Mouse (Mus musculus): ENCODE measurements around the gene Txndc16. TPM values are rescaled to one million over a fixed set of nuclear protein-coding genes. Genes with fewer than 3 reads are reported as not detected.

Gene Txndc16
- total RNA-seq (2021): 10 to 100 TPM in 1 of 2 experiments, 1 to 10 TPM in 1; 9.7 to 12.1 TPM
- long read RNA-seq, experiment 1, full-length matches to known transcripts: 5 of 6 reads
- long read RNA-seq, experiment 1, partial matches to known transcripts: 0 of 6 reads
- long read RNA-seq, experiment 1, other reads (novel, unspliced or antisense): 1 of 6 reads
- long read RNA-seq, experiment 2, full-length matches to known transcripts: 3 of 7 reads
- long read RNA-seq, experiment 2, partial matches to known transcripts: 1 of 7 reads
- long read RNA-seq, experiment 2, other reads (novel, unspliced or antisense): 3 of 7 reads

DNA sequence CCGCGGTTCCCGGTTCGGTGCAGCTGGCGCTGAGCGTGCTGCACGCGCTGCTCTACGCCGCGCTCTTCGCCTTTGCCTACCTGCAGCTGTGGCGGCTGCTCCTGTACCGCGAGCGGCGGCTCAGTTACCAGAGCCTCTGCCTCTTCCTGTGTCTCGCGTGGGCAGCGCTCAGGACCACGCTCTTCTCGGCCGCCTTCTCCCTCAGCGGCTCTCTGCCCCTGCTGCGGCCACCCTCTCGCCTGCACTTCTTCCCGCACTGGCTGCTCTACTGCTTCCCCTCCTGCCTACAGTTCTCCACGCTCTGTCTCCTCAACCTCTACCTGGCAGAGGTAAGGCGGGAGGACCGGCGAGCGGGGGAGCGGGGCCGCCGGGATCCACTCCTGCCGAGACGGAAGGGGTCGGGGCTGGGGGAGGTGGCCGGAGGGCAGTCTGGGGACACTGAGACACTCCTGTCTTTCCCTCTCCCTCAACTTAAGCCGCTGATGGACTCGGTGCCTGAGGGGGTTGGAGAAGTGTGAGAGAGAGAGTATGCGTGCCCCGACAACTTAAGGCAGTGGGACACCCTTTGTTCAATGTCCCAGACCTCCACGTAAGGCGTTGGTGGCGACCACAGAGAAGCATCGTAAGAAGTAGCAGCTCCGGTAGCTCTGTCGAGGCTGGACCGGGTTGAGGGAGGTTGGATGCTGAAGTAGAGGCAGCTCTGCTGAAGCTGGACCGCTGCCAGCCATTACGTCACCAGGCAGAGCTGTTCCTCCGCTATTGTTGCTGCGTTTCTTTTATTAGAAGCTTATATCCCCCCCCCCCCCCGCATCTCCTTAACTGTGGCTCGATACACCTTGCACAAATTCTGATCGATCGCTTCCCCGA lies at the start of gene Txndc16:
Gene Txndc16 (minus strand): TSS at position 239 of the 867 bp plus-strand sequence.
- peak; percentile 84 to 87 for DNase-seq

DNA sequence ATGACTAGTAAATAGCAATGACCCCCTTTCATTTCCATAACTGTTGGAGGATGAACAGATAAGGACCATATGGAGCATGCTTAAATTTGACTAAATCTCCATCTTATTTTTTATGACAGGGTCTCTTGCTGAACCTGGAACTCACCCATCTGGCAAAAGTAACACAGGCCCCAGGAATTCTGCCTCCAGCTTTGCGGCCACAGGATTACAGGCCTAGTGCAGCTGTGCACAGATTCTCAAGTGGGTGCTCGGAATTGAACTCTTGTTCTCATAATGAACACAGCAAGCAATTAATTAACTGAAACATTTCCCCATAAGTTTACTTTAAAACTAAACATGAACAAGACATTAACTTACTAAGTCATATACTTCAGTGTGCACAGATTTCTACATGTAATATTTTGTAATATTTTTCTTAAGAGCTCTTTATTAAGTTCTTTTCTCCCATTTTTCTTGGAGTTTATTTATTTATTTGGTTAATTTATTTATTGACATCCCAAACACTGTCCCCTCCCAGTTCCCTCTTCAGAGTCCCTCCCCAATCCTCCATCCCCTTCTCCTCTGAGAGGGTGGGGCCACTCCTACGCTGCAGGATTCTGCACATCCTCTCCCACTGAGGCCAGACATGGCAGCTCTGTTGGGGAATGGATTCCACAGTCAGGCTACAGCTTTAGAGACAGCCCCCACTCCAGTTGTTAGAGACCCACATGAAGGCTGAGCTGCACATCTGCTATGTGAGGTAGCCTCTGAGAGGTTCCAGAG lies 43.9 kb upstream of the Txndc16 start:
- DNase-seq: no peak

DNA sequence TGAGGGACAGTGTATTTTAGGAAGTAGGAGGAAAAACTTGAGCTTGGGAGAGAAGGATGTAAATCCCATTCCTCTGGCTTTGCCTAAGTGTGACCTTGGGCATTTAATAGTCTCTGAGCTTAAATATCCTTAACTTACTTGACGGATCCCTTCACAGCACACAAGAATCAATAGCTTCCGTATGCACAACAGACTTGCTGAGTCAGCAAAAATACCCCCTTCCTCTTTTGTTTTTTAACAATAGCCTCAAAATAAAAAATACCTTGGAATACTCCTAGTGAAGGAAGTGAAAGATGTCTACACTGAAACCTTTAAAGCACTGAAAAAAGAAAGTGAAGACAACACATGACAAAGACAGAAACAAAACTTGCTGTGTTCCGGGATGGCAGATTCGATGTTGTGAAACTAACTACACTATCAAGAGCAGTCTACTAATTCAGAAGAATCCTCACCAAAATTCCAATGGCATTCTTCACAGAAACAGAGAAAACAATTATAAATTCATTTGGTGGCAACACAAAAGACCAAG lies 31.5 kb upstream of the Txndc16 start:
- DNase-seq: no peak

DNA sequence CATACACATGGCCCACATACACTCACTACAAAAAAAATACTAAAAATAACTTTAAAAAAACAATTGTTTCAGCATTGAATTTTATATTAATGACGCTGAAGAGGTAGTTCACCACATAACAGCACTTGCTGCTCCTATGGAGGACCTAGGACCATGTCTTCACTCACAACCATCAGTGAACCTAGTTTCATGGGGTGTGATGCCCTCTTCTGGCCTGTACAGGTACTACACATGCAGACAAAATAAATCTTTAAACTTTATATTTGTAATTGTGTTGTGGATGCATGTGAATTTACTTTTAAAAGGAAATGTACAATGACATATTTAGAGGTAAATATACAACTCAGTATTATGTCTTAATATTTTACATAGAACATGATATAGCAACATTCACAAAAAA lies 21.5 kb upstream of the Txndc16 start:
- DNase-seq: no peak

DNA sequence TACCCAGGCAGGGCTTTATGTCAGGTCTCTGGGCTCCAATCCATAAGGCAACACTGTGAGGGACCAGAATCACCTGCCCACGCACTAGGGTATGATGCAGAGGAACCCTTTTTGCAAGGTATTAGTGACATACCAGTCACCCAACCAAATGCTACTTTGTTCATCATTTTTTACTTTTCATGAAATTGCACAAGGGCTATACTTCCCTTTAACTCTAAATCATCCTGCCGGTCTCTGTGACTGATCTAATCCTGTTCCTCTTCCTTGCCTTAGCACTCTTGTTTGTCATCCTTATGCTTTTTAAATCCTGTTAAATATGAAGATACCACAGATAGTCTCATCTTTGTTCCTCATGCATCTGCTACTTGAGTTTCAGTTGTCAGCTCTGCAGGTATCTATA lies 18.9 kb upstream of the Txndc16 start:
- no peak for DNase-seq

DNA sequence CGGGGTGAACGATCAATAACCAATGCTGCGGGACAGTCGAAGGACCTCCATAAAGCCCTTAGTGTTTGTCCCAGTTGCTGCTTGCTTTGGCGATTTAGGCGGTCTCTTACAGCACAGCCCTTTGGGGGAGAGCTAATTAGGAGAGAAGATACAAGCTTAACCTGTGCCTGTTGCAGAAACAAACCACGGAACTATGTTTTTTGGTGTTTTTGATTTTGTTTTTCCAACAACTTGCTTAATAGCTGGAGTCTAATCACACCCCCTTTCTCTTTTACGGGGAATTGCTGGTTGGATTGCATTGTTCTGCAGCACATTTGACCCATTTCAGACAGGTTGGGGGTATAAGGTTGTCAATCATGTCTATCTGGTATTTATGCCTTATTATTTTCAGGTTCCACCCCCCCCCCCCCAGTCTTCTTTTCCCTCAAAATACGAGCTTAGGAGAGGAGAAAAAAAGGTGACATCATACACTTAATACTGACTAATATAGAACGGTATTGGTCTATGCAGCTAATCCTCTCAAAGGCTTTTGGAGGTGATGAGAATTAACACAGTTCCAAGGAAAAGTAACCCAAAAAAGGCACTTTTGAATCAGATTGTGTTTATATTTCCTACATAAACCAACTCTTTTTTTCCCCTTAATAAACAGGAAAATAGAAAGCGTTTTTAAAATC lies 966 bp upstream of the Txndc16 start:
- DNase-seq: no peak

DNA sequence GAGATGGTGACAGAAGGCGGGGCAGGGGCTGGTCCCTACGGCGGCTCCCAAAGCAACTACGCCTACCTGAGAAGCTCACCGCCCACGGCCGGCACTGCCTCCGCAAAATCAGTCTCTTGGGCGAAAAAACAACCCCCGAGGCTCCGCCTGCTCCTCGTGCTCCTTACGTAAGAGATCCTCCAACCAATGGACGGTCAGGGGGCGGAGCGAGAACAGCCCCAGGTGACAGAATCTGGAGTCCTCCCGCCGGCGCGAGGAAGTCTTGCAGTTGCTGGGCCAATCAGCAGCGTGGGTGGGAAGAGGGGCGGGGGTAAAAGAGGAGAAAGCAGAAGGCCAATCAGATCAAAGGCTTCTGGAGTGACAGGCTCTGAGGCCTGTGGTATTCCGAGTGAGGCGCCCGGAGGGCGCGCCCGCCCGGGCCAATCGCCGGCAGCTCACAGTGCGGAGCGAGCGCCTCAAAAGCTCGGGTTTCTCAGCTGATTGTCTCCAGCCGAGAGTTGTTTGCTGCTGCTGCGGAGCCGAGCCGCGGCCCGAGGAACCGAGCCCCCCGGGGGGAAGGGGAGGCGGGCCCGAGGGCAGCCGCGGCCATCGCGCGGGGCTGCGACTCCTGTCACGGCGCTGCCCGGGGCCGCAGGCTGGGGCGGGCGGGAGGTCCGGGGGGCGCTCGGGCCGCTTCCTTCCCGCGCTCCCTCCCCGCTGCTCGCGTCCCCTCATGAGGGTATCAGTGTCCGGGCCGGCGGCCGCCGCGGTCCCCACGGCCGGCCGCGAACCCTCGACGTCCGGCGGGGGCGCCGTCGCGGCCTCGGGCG lies 643 bp downstream of the Txndc16 start, which contains the start of gene Gpr137c:
Gene Gpr137c (plus strand): TSS at position 437 of the 809 bp plus-strand sequence.
- DNase-seq: peak; percentile 99 to 100

DNA sequence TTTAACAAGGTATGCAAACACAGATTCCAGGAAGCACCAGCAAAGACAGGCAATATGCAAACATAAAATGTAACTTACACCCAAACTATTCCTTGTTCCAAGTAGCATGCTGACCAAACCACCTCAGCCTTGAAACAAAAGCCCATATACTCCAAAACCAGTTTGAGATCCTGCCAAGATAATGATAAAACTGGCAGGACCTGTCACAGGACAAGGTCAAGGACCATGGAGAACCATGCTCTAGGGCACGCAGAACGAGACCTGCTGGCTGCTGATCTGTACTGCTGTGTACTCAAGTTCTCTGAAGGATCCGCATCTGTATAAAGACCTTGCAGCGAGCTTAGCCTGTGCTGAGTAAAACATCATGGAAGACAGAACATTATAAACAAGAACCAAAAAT lies 2.4 kb downstream of the Txndc16 start:
- no peak for DNase-seq

DNA sequence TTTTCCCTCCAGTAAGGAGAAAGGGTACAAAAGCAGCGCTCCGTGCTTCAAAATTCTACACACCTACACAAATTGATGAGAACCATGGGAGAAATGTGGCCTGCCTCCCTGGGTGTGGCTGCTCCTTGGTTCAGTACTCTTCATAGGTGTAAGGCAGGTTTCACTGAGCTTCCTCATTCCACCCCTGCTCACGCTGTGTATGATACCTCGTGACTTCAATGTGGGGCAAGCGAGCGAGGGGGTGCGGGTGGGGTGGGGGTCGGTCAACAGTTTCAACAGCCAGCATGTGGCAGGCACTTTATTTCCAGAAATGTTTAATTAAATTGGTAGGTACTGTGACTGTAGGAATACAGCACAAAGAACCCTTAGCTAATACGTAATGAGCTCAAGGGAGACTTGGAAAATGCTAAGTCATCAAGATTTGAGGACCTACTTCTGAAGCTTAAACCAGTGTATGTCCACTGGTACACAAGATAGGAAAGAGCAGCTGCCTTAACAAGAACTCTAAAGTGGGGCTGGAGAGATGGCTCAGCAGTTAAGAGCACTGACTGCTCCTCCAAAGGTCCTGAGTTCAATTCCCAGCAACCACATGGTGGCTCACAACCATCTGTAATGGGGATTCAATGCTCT lies 3.3 kb downstream of the Txndc16 start:
- no peak for DNase-seq

DNA sequence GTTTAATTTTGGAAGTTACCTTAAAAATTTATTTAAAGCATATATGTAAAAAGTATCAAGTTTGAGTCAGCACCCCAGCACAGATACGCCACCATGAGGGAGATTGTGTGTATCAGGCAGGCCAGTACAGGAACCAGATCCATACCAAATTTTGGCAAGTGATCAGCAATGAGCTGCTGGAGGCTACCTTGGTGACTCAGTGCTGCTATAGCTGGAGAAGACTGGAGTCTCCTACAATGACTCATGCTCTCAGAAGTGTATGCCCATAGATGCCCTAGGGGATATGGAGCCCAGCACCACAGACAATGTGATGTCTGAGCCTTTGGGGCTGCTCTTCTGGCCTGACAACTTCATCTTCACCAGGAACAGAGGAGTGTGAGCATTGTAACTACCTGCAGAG lies 8.7 kb downstream of the Txndc16 start:
- no peak for DNase-seq

DNA sequence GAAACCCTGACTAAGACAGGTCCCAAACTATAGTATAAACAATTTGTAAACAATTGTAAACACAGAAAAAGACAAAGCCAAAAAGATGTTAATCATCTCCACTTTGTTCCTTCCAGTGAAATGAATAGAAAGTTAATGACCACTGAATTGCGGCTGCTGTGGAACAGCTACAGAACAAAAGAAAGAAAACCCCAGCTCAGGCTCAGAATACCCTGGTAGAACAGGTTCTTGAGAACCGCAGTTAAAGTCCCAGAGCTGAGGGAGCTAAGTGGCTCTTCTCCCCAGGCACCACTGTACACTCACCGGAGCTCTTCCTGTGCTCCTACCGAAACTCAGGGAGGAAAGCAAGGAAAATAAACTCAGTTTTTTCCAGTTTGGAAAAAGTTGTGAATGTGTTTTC lies 9.4 kb downstream of the Txndc16 start:
- DNase-seq: no peak

DNA sequence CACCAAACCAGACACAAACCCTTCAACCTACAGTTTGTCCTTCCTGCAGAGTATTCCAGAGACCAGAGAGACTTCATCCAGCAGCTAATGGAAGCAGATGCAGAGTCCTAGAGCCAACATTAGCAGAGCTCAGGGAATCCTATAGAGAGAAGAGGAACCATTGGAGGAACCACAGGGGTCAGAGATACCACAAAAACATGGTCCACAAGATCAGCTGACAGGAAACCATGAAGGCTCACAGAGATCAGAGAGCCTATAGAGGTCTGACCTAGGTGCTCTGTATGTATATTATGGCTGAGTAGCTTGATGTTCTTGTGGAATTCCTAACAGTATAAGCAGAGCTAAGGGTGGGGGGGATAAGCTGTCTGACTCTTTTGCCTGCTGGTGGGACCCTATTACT lies 19.5 kb downstream of the Txndc16 start:
- no peak for DNase-seq

DNA sequence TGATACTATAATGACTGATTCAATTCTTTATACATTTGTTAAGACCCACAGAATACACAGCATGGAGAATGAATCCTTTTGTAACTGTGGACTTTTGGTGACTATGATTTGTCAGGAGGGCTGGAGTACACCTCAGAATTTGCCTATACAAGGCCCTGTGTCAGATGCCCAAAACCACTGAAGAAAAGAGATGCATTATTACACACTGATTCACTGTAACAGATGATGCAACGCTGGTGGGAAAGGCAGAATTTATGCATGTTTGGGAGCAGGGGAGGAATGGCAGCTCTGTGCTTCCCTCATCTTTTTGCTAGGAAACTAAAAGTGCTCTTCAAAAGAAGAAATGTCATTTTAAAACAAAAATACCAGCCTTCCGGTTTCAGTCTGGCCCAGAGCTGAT lies 29.1 kb downstream of the Txndc16 start:
- no peak for DNase-seq

DNA sequence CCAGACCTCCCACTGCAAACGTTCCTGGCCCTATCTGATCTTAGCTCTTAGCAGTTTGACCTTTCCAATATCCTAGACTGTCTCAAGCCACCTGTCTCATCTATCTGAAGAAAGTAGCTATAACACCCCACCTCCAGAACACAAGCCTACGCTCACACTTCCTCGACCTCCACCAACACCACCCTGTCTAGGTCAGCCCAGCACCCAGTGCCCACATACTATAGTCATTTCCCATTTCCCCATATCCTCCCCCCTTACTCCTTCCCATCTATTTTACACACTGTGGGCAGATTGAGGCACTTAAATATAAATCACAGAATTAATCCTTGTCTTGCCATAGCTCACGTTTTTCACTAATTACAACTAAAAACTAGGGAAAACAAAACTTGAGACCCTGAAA lies 38.5 kb downstream of the Txndc16 start:
- no peak for DNase-seq

DNA sequence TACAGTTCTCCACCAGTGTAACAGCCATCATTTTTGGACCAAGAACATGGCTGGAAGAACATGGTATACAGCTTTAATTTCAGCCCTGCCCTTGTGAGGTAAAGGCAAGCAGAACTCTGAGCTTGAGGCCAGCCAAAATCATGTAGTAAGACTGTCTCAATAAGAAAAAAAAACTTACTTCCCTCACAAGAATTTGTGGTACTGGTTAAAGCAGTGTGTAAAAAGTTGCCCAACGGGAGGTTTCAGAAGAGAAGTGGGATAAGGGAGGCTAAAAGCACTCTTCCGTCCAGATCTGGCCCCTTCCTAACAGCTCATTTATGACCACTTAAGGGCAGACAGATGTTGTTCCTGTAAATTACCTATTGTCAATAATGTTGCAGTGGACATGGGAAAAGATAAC lies 40.5 kb downstream of the Txndc16 start:
- no peak for DNase-seq

DNA sequence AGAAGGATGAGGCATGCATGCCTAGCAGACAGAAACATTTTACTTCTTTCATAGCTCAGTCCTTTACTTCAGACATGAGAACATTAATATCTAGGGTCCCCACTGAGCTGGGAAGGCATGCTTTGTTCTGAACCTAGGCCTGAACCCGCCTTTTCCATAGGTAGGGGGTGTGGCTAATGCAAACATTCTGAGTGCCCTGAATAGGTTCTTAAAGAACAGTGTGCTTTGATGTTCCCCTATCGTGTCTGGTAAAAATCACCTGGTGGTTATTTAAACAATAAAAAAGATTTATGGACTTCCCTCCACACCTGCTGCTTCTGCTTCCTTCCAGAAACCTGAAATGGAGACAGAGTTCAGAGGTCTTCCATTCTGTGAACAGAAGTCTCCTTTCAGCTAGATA lies 40.9 kb downstream of the Txndc16 start:
- DNase-seq: no peak

DNA sequence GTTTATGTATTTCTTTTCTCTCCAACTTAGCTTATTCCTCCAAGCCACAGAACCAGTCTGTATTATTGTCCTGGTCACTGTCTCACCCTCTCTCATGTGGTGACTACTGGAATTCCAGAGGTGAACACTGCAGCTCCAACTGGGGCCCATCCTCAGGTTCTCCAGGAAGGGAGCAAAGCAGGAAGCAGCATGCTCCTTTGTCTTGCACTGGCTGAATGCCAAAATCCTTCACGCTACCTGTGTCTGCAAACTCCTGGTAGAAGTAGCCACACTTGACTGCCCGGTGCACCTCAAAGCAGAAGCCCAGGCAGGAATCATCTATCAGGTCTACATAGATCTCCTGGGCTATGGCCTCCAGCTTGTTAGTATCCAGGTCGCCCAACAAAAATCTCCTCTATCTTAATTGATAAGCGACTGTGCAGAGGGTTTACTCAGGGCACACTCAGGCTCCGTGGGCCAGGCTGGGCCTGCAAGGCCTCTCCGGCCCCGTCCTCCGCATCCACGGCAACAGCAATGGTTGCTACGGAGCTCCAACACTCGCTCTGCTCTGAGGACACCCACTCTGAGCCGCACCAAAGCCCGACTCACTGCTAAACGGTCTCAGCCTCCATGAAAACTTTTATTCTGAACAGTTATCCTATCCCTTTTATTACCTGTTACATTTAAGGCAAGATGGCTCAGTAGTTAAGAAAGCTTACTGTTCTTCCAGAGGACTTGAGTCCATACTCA lies 45.0 kb downstream of the Txndc16 start:
- no peak for DNase-seq

DNA sequence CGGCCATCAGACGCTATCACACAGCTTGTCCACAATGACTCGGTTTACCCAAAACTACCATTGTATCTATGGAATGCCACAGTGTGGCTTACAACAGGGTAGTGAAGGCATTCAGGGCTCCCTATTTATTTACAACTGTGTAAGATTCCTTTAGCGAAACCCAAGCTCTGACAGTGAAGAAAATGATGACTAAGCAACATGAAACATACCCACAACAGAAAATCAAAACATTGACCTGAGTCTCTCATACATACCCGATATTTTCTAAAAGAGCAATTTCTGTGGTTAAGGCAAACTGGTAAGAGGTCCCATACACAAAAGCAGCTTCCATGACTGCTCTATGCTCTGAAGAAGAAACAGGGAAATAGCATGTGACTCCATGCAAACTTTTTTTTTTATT lies 47.9 kb downstream of the Txndc16 start:
- no peak for DNase-seq

DNA sequence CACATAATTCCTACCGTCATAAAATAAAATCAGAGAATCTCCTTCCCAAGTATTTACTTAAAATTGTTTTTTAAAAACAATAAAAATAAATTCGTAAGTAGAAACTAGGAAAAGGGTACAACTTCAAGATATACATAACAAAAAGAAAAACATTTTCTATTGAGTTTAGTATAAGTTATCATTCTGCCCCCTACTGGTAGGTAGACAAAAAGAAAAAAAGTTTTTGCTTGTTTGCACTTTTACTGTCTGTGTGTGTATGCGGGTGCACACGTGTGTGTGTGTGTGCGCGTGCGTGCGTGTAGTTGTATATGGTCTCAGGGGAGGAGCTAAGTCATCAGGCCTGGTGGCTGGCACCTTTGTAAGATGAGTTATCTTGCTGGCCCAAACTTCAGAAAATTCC lies 52.8 kb downstream of the Txndc16 start:
- no peak for DNase-seq

Data from heart, adult 18-20 months (tissue).